Comparison of ENCODE assay signal across 14 mouse cellular contexts in genomic region chr12:40796813-40797491, GRCm38 (mm10).
A peak's percentile ranks its signal among the peaks of the same experiment; 100 is the strongest.
DNase-seq lines count a peak whose midpoint lies in the region; ATAC-seq and TF ChIP-seq lines count a peak whose summit lies in the region.
"Had no signal": no experiment of that assay in that cellular context is flagged by ENCODE, and none has a peak within 500 bp of the region (broad histone marks: within the 10 kb centered on the region; RNA-seq: fewer than 3 reads in every experiment).

No protein-coding gene starts in this region.

- no peak overlapping the region for H3K9ac ChIP-seq in heart, embryonic 12.5 days
- no peak overlapping the region for H3K9ac ChIP-seq in heart, adult 2 months (ENCODE audit: low read depth, low read length)
- no peak overlapping the region for H3K9ac ChIP-seq in kidney, postnatal 0 days (ENCODE audit: low read depth, low read length)
- H3K9ac ChIP-seq in liver, embryonic 12.5 days, result no peak overlapping the region
- H3K9ac ChIP-seq: embryonic facial prominence, embryonic 13.5 days; forebrain, embryonic 12.5 days had no signal

- WGBS in heart, embryonic 12.5 days, result 22% methylated on average over 14 of the region's 14 CpGs
- WGBS in heart, adult 2 months, result 34% methylated on average over 14 of the region's 14 CpGs
- 40% methylated on average over 14 of the region's 14 CpGs for WGBS in kidney, postnatal 0 days
- WGBS in kidney, adult 2 months, result 60% methylated on average over 14 of the region's 14 CpGs
- 11% methylated on average over 14 of the region's 14 CpGs for WGBS in liver, embryonic 12.5 days (ENCODE audit: insufficient replicate concordance)

- TF ChIP-seq POLR2A in heart, adult 2 months (IDR thresholded peaks at IDR 0.05; ENCODE audit: insufficient read depth, low read depth, low read length), result no peak
- TF ChIP-seq POLR2A in kidney, adult 2 months (IDR thresholded peaks at IDR 0.05; ENCODE audit: low read depth, low read length), result no peak

- no peaks in the 10 kb centered on the region for H3K79me2 ChIP-seq in heart, adult 2 months (replicated peaks; ENCODE audit: control insufficient read depth, insufficient read depth, low read length)

- H3K4me1 ChIP-seq in heart, embryonic 12.5 days (replicated peaks), result peaks cover 24% of the 10 kb centered on the region
- peaks cover 3% of the 10 kb centered on the region for H3K4me1 ChIP-seq in heart, adult 2 months (ENCODE audit: control insufficient read depth, insufficient read depth, low read length)
- peaks cover 14% of the 10 kb centered on the region for H3K4me1 ChIP-seq in kidney, postnatal 0 days (replicated peaks; ENCODE audit: insufficient read depth, low read length)
- H3K4me1 ChIP-seq in kidney, adult 2 months (ENCODE audit: control insufficient read depth, insufficient read depth, low read length), result peaks cover 13% of the 10 kb centered on the region
- peaks cover 19% of the 10 kb centered on the region for H3K4me1 ChIP-seq in liver, embryonic 12.5 days

- peak overlapping the region; percentile 35 for H3K4me2 ChIP-seq in heart, embryonic 12.5 days
- H3K4me2 ChIP-seq in kidney, postnatal 0 days (ENCODE audit: low read length), result no peak overlapping the region
- H3K4me2 ChIP-seq in liver, embryonic 12.5 days, result peak overlapping the region; percentile 42
- H3K4me2 ChIP-seq: embryonic facial prominence, embryonic 13.5 days; forebrain, embryonic 12.5 days had no signal

- no peak for TF ChIP-seq EP300 in heart, adult 2 months (IDR thresholded peaks at IDR 0.05; ENCODE audit: insufficient read depth, low read depth, low read length)

- no peaks in the 10 kb centered on the region for H3K9me3 ChIP-seq in heart, embryonic 12.5 days (replicated peaks)
- no peaks in the 10 kb centered on the region for H3K9me3 ChIP-seq in kidney, postnatal 0 days (replicated peaks; ENCODE audit: low read length)
- no peaks in the 10 kb centered on the region for H3K9me3 ChIP-seq in liver, embryonic 12.5 days (replicated peaks)
- H3K9me3 ChIP-seq: embryonic facial prominence, embryonic 13.5 days; forebrain, embryonic 12.5 days; midbrain, embryonic 10.5 days had no signal

- no peaks in the 10 kb centered on the region for H3K36me3 ChIP-seq in heart, embryonic 12.5 days
- peaks cover 3% of the 10 kb centered on the region; the same call in 1 of the 2 replicates for H3K36me3 ChIP-seq in heart, adult 2 months (ENCODE audit: control insufficient read depth, insufficient read depth, low read length)
- no peaks in the 10 kb centered on the region for H3K36me3 ChIP-seq in kidney, postnatal 0 days (ENCODE audit: insufficient read depth, low read length)
- no peaks in the 10 kb centered on the region for H3K36me3 ChIP-seq in kidney, adult 2 months (ENCODE audit: control insufficient read depth, insufficient read depth, low read length)
- no peaks in the 10 kb centered on the region for H3K36me3 ChIP-seq in liver, embryonic 12.5 days
- H3K36me3 ChIP-seq: embryonic facial prominence, embryonic 13.5 days; forebrain, embryonic 12.5 days; midbrain, embryonic 10.5 days had no signal

- no peak overlapping the region for H3K4me3 ChIP-seq in heart, embryonic 12.5 days
- H3K4me3 ChIP-seq in heart, adult 2 months, result no peak overlapping the region
- H3K4me3 ChIP-seq in kidney, postnatal 0 days (replicated peaks; ENCODE audit: low read depth, low read length), result no peak overlapping the region
- H3K4me3 ChIP-seq in kidney, adult 2 months (ENCODE audit: insufficient read depth, low read depth, low read length), result no peak overlapping the region
- no peak overlapping the region for H3K4me3 ChIP-seq in liver, embryonic 12.5 days
- H3K4me3 ChIP-seq: embryonic facial prominence, embryonic 13.5 days; forebrain, embryonic 12.5 days; midbrain, embryonic 10.5 days had no signal

- H3K27ac ChIP-seq in heart, embryonic 12.5 days (ENCODE audit: poor library complexity, severe bottlenecking), result peak overlapping the region; percentile 66
- no peak overlapping the region for H3K27ac ChIP-seq in heart, adult 2 months
- no peak overlapping the region for H3K27ac ChIP-seq in kidney, postnatal 0 days
- no peak overlapping the region for H3K27ac ChIP-seq in kidney, adult 2 months (ENCODE audit: insufficient read depth, low read depth, low read length)
- no peak overlapping the region for H3K27ac ChIP-seq in liver, embryonic 12.5 days
- H3K27ac ChIP-seq: embryonic facial prominence, embryonic 13.5 days; forebrain, embryonic 12.5 days; midbrain, embryonic 10.5 days had no signal

- intact Hi-C loops in heart, adult 2 months (cut with DNase I), result no loop called here

- no peak for DNase-seq in heart, adult 2 months
- DNase-seq in kidney, postnatal 0 days (ENCODE audit: low spot score), result peak; percentile 31
- DNase-seq in kidney, adult 2 months, result no peak
- DNase-seq in cerebellum, postnatal 25 days, result no peak
- DNase-seq: cerebellum, adult 2 months; kidney, postnatal 14 days; thymus, postnatal 36 days had no signal

- peak; percentile 67; the same call in 1 of the 2 replicates for ATAC-seq in heart, embryonic 12.5 days (ENCODE audit: insufficient number of reproducible peaks, low FRiP score)
- ATAC-seq in kidney, postnatal 0 days (replicated peaks; ENCODE audit: low FRiP score, low read depth), result no peak
- peak; percentile 82 for ATAC-seq in granulocyte monocyte progenitor cell, adult 5-6 weeks (replicated peaks; ENCODE audit: poor library complexity, severe bottlenecking)
- ATAC-seq in liver, embryonic 12.5 days, result no peak
- ATAC-seq: hindbrain, embryonic 16.5 days had no signal

- TF ChIP-seq CTCF in heart, adult 2 months (IDR thresholded peaks at IDR 0.05), result no peak
- no peak for TF ChIP-seq CTCF in kidney, postnatal 0 days (IDR thresholded peaks at IDR 0.05; ENCODE audit: low read depth)
- no peak for TF ChIP-seq CTCF in kidney, adult 2 months (conservative IDR thresholded peaks at IDR 0.05; ENCODE audit: insufficient read depth, insufficient read length, low read depth, low read length)

- peaks cover 12% of the 10 kb centered on the region for H3K27me3 ChIP-seq in heart, embryonic 12.5 days (replicated peaks)
- no peaks in the 10 kb centered on the region for H3K27me3 ChIP-seq in heart, adult 2 months (ENCODE audit: control insufficient read depth, insufficient read depth, low read length)
- no peaks in the 10 kb centered on the region for H3K27me3 ChIP-seq in kidney, postnatal 0 days (ENCODE audit: insufficient read depth, low read length)
- no peaks in the 10 kb centered on the region for H3K27me3 ChIP-seq in kidney, adult 2 months (replicated peaks; ENCODE audit: control insufficient read depth, insufficient read depth, low read length)
- H3K27me3 ChIP-seq in liver, embryonic 12.5 days (replicated peaks), result peaks cover 8% of the 10 kb centered on the region; the same call in 1 of the 2 replicates
- H3K27me3 ChIP-seq: embryonic facial prominence, embryonic 13.5 days had no signal

Comparison
In these comparisons a context has a peak if more than half of its experiments do, and no peak if none do; other contexts are left out.
1. ATAC-seq: peak in heart, embryonic 12.5 days (single experiment) and granulocyte monocyte progenitor cell, adult 5-6 weeks (single experiment); none in kidney, postnatal 0 days (single experiment) and liver, embryonic 12.5 days (single experiment).